Comparison of ENCODE assay signal across 22 mouse cellular contexts in genomic region chr2:103918375-103918774, GRCm38 (mm10).
"Had no signal": no experiment of that assay in that cellular context is flagged by ENCODE, and none has a peak within 500 bp of the region (broad histone marks: within the 10 kb centered on the region; RNA-seq: fewer than 3 reads in every experiment).

No protein-coding gene starts in this region.

- H3K4me3 ChIP-seq: heart, embryonic 10.5 days; heart, embryonic 12.5 days; hindbrain, embryonic 13.5 days; hindbrain, embryonic 15.5 days; kidney, embryonic 15.5 days; left cerebral cortex, adult 2 months; limb, embryonic 13.5 days; limb, embryonic 15.5 days; liver, embryonic 15.5 days had no signal

- H3K9ac ChIP-seq: heart, embryonic 12.5 days; hindbrain, embryonic 13.5 days; hindbrain, embryonic 15.5 days; kidney, embryonic 15.5 days; limb, embryonic 13.5 days; limb, embryonic 15.5 days; liver, embryonic 15.5 days had no signal

- H3K36me3 ChIP-seq: heart, embryonic 10.5 days; heart, embryonic 12.5 days; hindbrain, embryonic 13.5 days; hindbrain, embryonic 15.5 days; kidney, embryonic 15.5 days; limb, embryonic 13.5 days; limb, embryonic 15.5 days had no signal

- H3K4me2 ChIP-seq: heart, embryonic 12.5 days; hindbrain, embryonic 13.5 days; hindbrain, embryonic 15.5 days; kidney, embryonic 15.5 days; limb, embryonic 13.5 days; limb, embryonic 15.5 days; liver, embryonic 15.5 days had no signal

- H3K27ac ChIP-seq: heart, embryonic 10.5 days; hindbrain, embryonic 13.5 days; hindbrain, embryonic 15.5 days; hindbrain, postnatal 0 days; kidney, embryonic 15.5 days; kidney, postnatal 0 days; left cerebral cortex, adult 2 months; limb, embryonic 13.5 days; limb, embryonic 15.5 days; liver, embryonic 15.5 days had no signal

- H3K4me1 ChIP-seq: heart, embryonic 10.5 days; heart, embryonic 12.5 days; hindbrain, embryonic 13.5 days; hindbrain, embryonic 15.5 days; kidney, embryonic 15.5 days; limb, embryonic 15.5 days had no signal

- ATAC-seq: hindbrain, postnatal 0 days; intestine, embryonic 16.5 days had no signal

- H3K9me3 ChIP-seq: heart, embryonic 10.5 days; heart, embryonic 12.5 days; hindbrain, embryonic 13.5 days; hindbrain, embryonic 15.5 days; kidney, embryonic 15.5 days; limb, embryonic 13.5 days; limb, embryonic 15.5 days; liver, embryonic 15.5 days had no signal

- H3K27me3 ChIP-seq: heart, embryonic 12.5 days; hindbrain, embryonic 13.5 days; hindbrain, embryonic 15.5 days; kidney, embryonic 15.5 days; limb, embryonic 13.5 days; limb, embryonic 15.5 days; liver, embryonic 15.5 days had no signal

- DNase-seq: gastrocnemius, postnatal 14 days; heart, adult 18-20 months; heart, postnatal 10 days; heart, postnatal 36 days; kidney, adult 11 months; kidney, adult 2 months; kidney, adult 9 months; kidney, postnatal 14 days; kidney, postnatal 36 days; lung, adult 18-20 months had no signal
